Mouse (Mus musculus): Measurements from ENCODE around the gene Cmas. TPM values are rescaled to one million over a fixed set of nuclear protein-coding genes. Genes with fewer than 3 reads are reported as not detected.

Gene Cmas
- total RNA-seq (2014; fragmentation: Nextera tagmentation) = 55.3 and 76.0 TPM in 2 replicates
- 79.6 and 80.6 TPM in 2 replicates for total RNA-seq (2017)
- polyA plus RNA-seq (2012) = 53.2 and 79.0 TPM in 2 replicates

GRCm38 (mm10) chr6:142756507-142757333, at the start of gene Cmas:
Cmas (plus strand) TSS chr6:142756686.
- peaks cover 69% of the 10 kb centered on the region for H3K4me1 ChIP-seq (ENCODE audit: insufficient read depth, low read depth, low read length)
- DNase-seq (ENCODE audit: low spot score) (peak; percentile 78), ATAC-seq (ENCODE audit: extremely low read depth, insufficient number of reproducible peaks, low FRiP score, poor library complexity, severe bottlenecking) (peak; percentile 68)
- peak within 1 kb of the TSS; percentile 84 for H3K4me3 ChIP-seq (ENCODE audit: low read depth, low read length)
- H3K27me3 ChIP-seq (ENCODE audit: insufficient read depth, low read length) = no peaks in the 10 kb centered on the region
- TF ChIP-seq GATA2 (IDR thresholded peaks at IDR 0.05; ENCODE audit: borderline replicate concordance, low read depth, low read length) = no peak
- no peak for TF ChIP-seq TAL1 (conservative IDR thresholded peaks at IDR 0.05; ENCODE audit: low read depth, low read length)
- no peak for TF ChIP-seq CTCF (IDR thresholded peaks at IDR 0.05; ENCODE audit: low read depth, low read length)
- TF ChIP-seq GATA1 (IDR thresholded peaks at IDR 0.05; ENCODE audit: borderline replicate concordance, low read length) = no peak
- no peak for TF ChIP-seq POLR2AphosphoS5 (IDR thresholded peaks at IDR 0.05; ENCODE audit: insufficient replicate concordance, low read depth, low read length)
- H3K36me3 ChIP-seq (replicated peaks) = peaks cover 38% of the 10 kb centered on the region
- no peaks in the 10 kb centered on the region for H3K9me3 ChIP-seq (replicated peaks)

- Histone ChIP-seq H3K4me1 (ENCODE audit: insufficient read depth, low read depth, low read length) (no peaks in the 10 kb centered on the region), H3K4me3 (ENCODE audit: low read depth, low read length) (no peak overlapping the region), H3K27me3 (ENCODE audit: insufficient read depth, low read length) (no peaks in the 10 kb centered on the region; the same call in 1 of the 2 replicates), H3K9me3 (replicated peaks) (no peaks in the 10 kb centered on the region), H3K36me3 (replicated peaks) (no peaks in the 10 kb centered on the region)
- TF ChIP-seq TAL1 (conservative IDR thresholded peaks at IDR 0.05; ENCODE audit: low read depth, low read length) (no peak), CTCF (IDR thresholded peaks at IDR 0.05; ENCODE audit: low read depth, low read length) (no peak), GATA1 (IDR thresholded peaks at IDR 0.05; ENCODE audit: borderline replicate concordance, low read length) (no peak), GATA2 (IDR thresholded peaks at IDR 0.05; ENCODE audit: borderline replicate concordance, low read depth, low read length) (no peak), POLR2AphosphoS5 (IDR thresholded peaks at IDR 0.05; ENCODE audit: insufficient replicate concordance, low read depth, low read length) (no peak)
- DNase-seq (ENCODE audit: low spot score) (no peak), ATAC-seq (ENCODE audit: extremely low read depth, insufficient number of reproducible peaks, low FRiP score, poor library complexity, severe bottlenecking) (no peak)
These were observed 49.8 kb upstream of the Cmas start for GRCm38 (mm10) chr6:142706688-142707087.

- Histone ChIP-seq H3K4me1 (ENCODE audit: insufficient read depth, low read depth, low read length) (no peaks in the 10 kb centered on the region), H3K36me3 (replicated peaks) (no peaks in the 10 kb centered on the region), H3K27me3 (ENCODE audit: insufficient read depth, low read length) (no peaks in the 10 kb centered on the region; the same call in 1 of the 2 replicates), H3K4me3 (ENCODE audit: low read depth, low read length) (no peak overlapping the region), H3K9me3 (replicated peaks) (no peaks in the 10 kb centered on the region)
- DNase-seq (ENCODE audit: low spot score) (no peak), ATAC-seq (ENCODE audit: extremely low read depth, insufficient number of reproducible peaks, low FRiP score, poor library complexity, severe bottlenecking) (no peak)
- TF ChIP-seq GATA2 (IDR thresholded peaks at IDR 0.05; ENCODE audit: borderline replicate concordance, low read depth, low read length) (no peak), POLR2AphosphoS5 (IDR thresholded peaks at IDR 0.05; ENCODE audit: insufficient replicate concordance, low read depth, low read length) (no peak), CTCF (IDR thresholded peaks at IDR 0.05; ENCODE audit: low read depth, low read length) (no peak), TAL1 (conservative IDR thresholded peaks at IDR 0.05; ENCODE audit: low read depth, low read length) (no peak), GATA1 (IDR thresholded peaks at IDR 0.05; ENCODE audit: borderline replicate concordance, low read length) (no peak)
These were observed 48.1 kb upstream of the Cmas start for GRCm38 (mm10) chr6:142708369-142708768.

- DNase-seq (ENCODE audit: low spot score) (no peak), ATAC-seq (ENCODE audit: extremely low read depth, insufficient number of reproducible peaks, low FRiP score, poor library complexity, severe bottlenecking) (no peak)
- H3K27me3 ChIP-seq (ENCODE audit: insufficient read depth, low read length) = no peaks in the 10 kb centered on the region; the same call in 1 of the 2 replicates
- TF ChIP-seq POLR2AphosphoS5 (IDR thresholded peaks at IDR 0.05; ENCODE audit: insufficient replicate concordance, low read depth, low read length) (no peak), CTCF (IDR thresholded peaks at IDR 0.05; ENCODE audit: low read depth, low read length) (no peak), TAL1 (conservative IDR thresholded peaks at IDR 0.05; ENCODE audit: low read depth, low read length) (no peak), GATA2 (IDR thresholded peaks at IDR 0.05; ENCODE audit: borderline replicate concordance, low read depth, low read length) (no peak), GATA1 (IDR thresholded peaks at IDR 0.05; ENCODE audit: borderline replicate concordance, low read length) (no peak)
- no peaks in the 10 kb centered on the region for H3K36me3 ChIP-seq (replicated peaks)
- no peaks in the 10 kb centered on the region for H3K9me3 ChIP-seq (replicated peaks)
- H3K4me3 ChIP-seq (ENCODE audit: low read depth, low read length) = no peak overlapping the region
- H3K4me1 ChIP-seq (ENCODE audit: insufficient read depth, low read depth, low read length) = no peaks in the 10 kb centered on the region
These were observed 45.8 kb upstream of the Cmas start for GRCm38 (mm10) chr6:142710690-142711089.

- no peak for TF ChIP-seq POLR2AphosphoS5 (IDR thresholded peaks at IDR 0.05; ENCODE audit: insufficient replicate concordance, low read depth, low read length)
- H3K4me3 ChIP-seq (ENCODE audit: low read depth, low read length) = no peak overlapping the region
These were observed 45.4 kb upstream of the Cmas start for GRCm38 (mm10) chr6:142711106-142711505.

GRCm38 (mm10) chr6:142715026-142715425, 41.5 kb upstream of the Cmas start:
- no peak for TF ChIP-seq TAL1 (conservative IDR thresholded peaks at IDR 0.05; ENCODE audit: low read depth, low read length)
- no peak for TF ChIP-seq POLR2AphosphoS5 (IDR thresholded peaks at IDR 0.05; ENCODE audit: insufficient replicate concordance, low read depth, low read length)
- TF ChIP-seq GATA1 (IDR thresholded peaks at IDR 0.05; ENCODE audit: borderline replicate concordance, low read length) = no peak
- no peak for TF ChIP-seq CTCF (IDR thresholded peaks at IDR 0.05; ENCODE audit: low read depth, low read length)
- TF ChIP-seq GATA2 (IDR thresholded peaks at IDR 0.05; ENCODE audit: borderline replicate concordance, low read depth, low read length) = no peak
- ATAC-seq (ENCODE audit: extremely low read depth, insufficient number of reproducible peaks, low FRiP score, poor library complexity, severe bottlenecking) = no peak
- Histone ChIP-seq H3K4me1 (ENCODE audit: insufficient read depth, low read depth, low read length) (no peaks in the 10 kb centered on the region), H3K27me3 (ENCODE audit: insufficient read depth, low read length) (no peaks in the 10 kb centered on the region), H3K4me3 (ENCODE audit: low read depth, low read length) (no peak overlapping the region), H3K36me3 (replicated peaks) (no peaks in the 10 kb centered on the region), H3K9me3 (replicated peaks) (no peaks in the 10 kb centered on the region)
- DNase-seq (ENCODE audit: low spot score) = no peak

More at GRCm38 (mm10) chr6:142711106-142711505, 45.4 kb upstream of the Cmas start:
- Histone ChIP-seq H3K9me3 (replicated peaks) (no peaks in the 10 kb centered on the region), H3K27me3 (ENCODE audit: insufficient read depth, low read length) (no peaks in the 10 kb centered on the region; the same call in 1 of the 2 replicates), H3K4me1 (ENCODE audit: insufficient read depth, low read depth, low read length) (no peaks in the 10 kb centered on the region), H3K36me3 (replicated peaks) (no peaks in the 10 kb centered on the region)
- DNase-seq (ENCODE audit: low spot score) (no peak), ATAC-seq (ENCODE audit: extremely low read depth, insufficient number of reproducible peaks, low FRiP score, poor library complexity, severe bottlenecking) (no peak)

Data from G1E (cell line).